Mouse (Mus musculus): ENCODE measurements around the gene Strip1. TPM values are rescaled to one million over a fixed set of nuclear protein-coding genes. Genes with fewer than 3 reads are reported as not detected.

Strip1 gene
- 45.0 and 46.4 TPM in 2 replicates for polyA plus RNA-seq (2015; fragmentation: Nextera tagmentation; extraction: Ambion mirVana)

GRCm38 (mm10) chr3:107631523-107631958, at the start of gene Strip1:
Gene Strip1 (minus strand): TSS chr3:107631694.
- Histone ChIP-seq H3K4me2 (peak within 1 kb of the TSS; percentile 77), H3K9me3 (replicated peaks) (no peaks in the 10 kb centered on the region), H3K27ac (peak within 1 kb of the TSS; percentile 94), H3K36me3 (peaks cover 28% of the 10 kb centered on the region), H3K9ac (peak within 1 kb of the TSS; percentile 93), H3K27me3 (no peaks in the 10 kb centered on the region), H3K4me3 (replicated peaks) (peak within 1 kb of the TSS; percentile 81), H3K4me1 (peaks cover 17% of the 10 kb centered on the region)
- peak; percentile 96 for ATAC-seq (replicated peaks; ENCODE audit: low FRiP score)
- under 1% methylated on average over 35 of the region's 35 CpGs for WGBS

GRCm38 (mm10) chr3:107680790-107681576, 49.5 kb upstream of the Strip1 start:
- 40% methylated on average over 7 of the region's 7 CpGs for WGBS

GRCm38 (mm10) chr3:107671509-107671908, 40.0 kb upstream of the Strip1 start:
- Histone ChIP-seq H3K9me3 (replicated peaks) (no peaks in the 10 kb centered on the region), H3K27ac (no peak overlapping the region), H3K36me3 (peaks cover 89% of the 10 kb centered on the region), H3K4me1 (no peaks in the 10 kb centered on the region), H3K27me3 (no peaks in the 10 kb centered on the region), H3K9ac (no peak overlapping the region), H3K4me3 (replicated peaks) (no peak overlapping the region), H3K4me2 (no peak overlapping the region)
- WGBS, result 92% methylated on average over 2 of the region's 2 CpGs
- ATAC-seq (replicated peaks; ENCODE audit: low FRiP score), result no peak

More at GRCm38 (mm10) chr3:107680790-107681576, 49.5 kb upstream of the Strip1 start:
- 0 out of 2 replicates have a peak overlapping the region, but pooled peaks have one; percentile 12 for H3K4me2 ChIP-seq
- H3K9me3 ChIP-seq (replicated peaks), result no peaks in the 10 kb centered on the region
- H3K27ac ChIP-seq, result peak overlapping the region; percentile 75
- no peak overlapping the region for H3K4me3 ChIP-seq (replicated peaks)
- H3K27me3 ChIP-seq, result no peaks in the 10 kb centered on the region
- ATAC-seq (replicated peaks; ENCODE audit: low FRiP score), result no peak; the same call in 1 of the 2 replicates
- H3K9ac ChIP-seq, result no peak overlapping the region
- peaks cover 17% of the 10 kb centered on the region for H3K36me3 ChIP-seq
- H3K4me1 ChIP-seq, result peaks cover 22% of the 10 kb centered on the region

- ATAC-seq (replicated peaks; ENCODE audit: low FRiP score), result no peak
- Histone ChIP-seq H3K9me3 (replicated peaks) (no peaks in the 10 kb centered on the region), H3K36me3 (peaks cover 91% of the 10 kb centered on the region), H3K4me3 (replicated peaks) (no peak overlapping the region), H3K9ac (no peak overlapping the region), H3K27me3 (no peaks in the 10 kb centered on the region), H3K4me1 (no peaks in the 10 kb centered on the region), H3K4me2 (no peak overlapping the region), H3K27ac (no peak overlapping the region)
- 89% methylated on average over 4 of the region's 4 CpGs for WGBS
These were observed 39.0 kb upstream of the Strip1 start for GRCm38 (mm10) chr3:107670500-107670899.

GRCm38 (mm10) chr3:107668786-107669185, 37.3 kb upstream of the Strip1 start:
- H3K9me3 ChIP-seq (replicated peaks), result no peaks in the 10 kb centered on the region
- H3K27ac ChIP-seq, result no peak overlapping the region
- no peak overlapping the region for H3K4me3 ChIP-seq (replicated peaks)
- 89% methylated on average over 7 of the region's 7 CpGs for whole genome bisulfite sequencing
- H3K4me1 ChIP-seq, result no peaks in the 10 kb centered on the region
- no peak overlapping the region for H3K4me2 ChIP-seq
- H3K36me3 ChIP-seq, result peaks cover 91% of the 10 kb centered on the region
- H3K9ac ChIP-seq, result no peak overlapping the region
- ATAC-seq (replicated peaks; ENCODE audit: low FRiP score), result no peak
- H3K27me3 ChIP-seq, result no peaks in the 10 kb centered on the region

GRCm38 (mm10) chr3:107667426-107667825, 35.9 kb upstream of the Strip1 start:
- H3K9me3 ChIP-seq (replicated peaks), result no peaks in the 10 kb centered on the region
- no peak overlapping the region for H3K4me3 ChIP-seq (replicated peaks)
- no peaks in the 10 kb centered on the region for H3K27me3 ChIP-seq
- no peak for ATAC-seq (replicated peaks; ENCODE audit: low FRiP score)
- H3K36me3 ChIP-seq, result peaks cover 96% of the 10 kb centered on the region
- H3K9ac ChIP-seq, result no peak overlapping the region
- H3K27ac ChIP-seq, result no peak overlapping the region
- 79% methylated on average over 6 of the region's 6 CpGs for WGBS
- no peaks in the 10 kb centered on the region for H3K4me1 ChIP-seq
- no peak overlapping the region for H3K4me2 ChIP-seq

- peaks cover 97% of the 10 kb centered on the region for H3K36me3 ChIP-seq
- ATAC-seq (replicated peaks; ENCODE audit: low FRiP score), result no peak
These were observed 33.1 kb upstream of the Strip1 start for GRCm38 (mm10) chr3:107664641-107665040.

GRCm38 (mm10) chr3:107659000-107659399, 27.5 kb upstream of the Strip1 start:
- H3K36me3 ChIP-seq, result peaks cover 56% of the 10 kb centered on the region
- no peaks in the 10 kb centered on the region for H3K4me1 ChIP-seq
- H3K9me3 ChIP-seq (replicated peaks), result no peaks in the 10 kb centered on the region
- no peaks in the 10 kb centered on the region for H3K27me3 ChIP-seq
- H3K27ac ChIP-seq, result no peak overlapping the region
- H3K4me2 ChIP-seq, result no peak overlapping the region
- H3K9ac ChIP-seq, result no peak overlapping the region
- no peak overlapping the region for H3K4me3 ChIP-seq (replicated peaks)
- WGBS, result 95% methylated on average over 1 of the region's 1 CpGs
- no peak for ATAC-seq (replicated peaks; ENCODE audit: low FRiP score)

More at GRCm38 (mm10) chr3:107664641-107665040, 33.1 kb upstream of the Strip1 start:
- H3K27me3 ChIP-seq, result no peaks in the 10 kb centered on the region
- no peak overlapping the region for H3K9ac ChIP-seq
- no peak overlapping the region for H3K4me3 ChIP-seq (replicated peaks)
- no peaks in the 10 kb centered on the region for H3K9me3 ChIP-seq (replicated peaks)
- H3K27ac ChIP-seq, result no peak overlapping the region
- WGBS, result 88% methylated on average over 1 of the region's 1 CpGs
- H3K4me2 ChIP-seq, result no peak overlapping the region
- H3K4me1 ChIP-seq, result no peaks in the 10 kb centered on the region

GRCm38 (mm10) chr3:107656888-107657287, 25.4 kb upstream of the Strip1 start:
- Histone ChIP-seq H3K4me2 (no peak overlapping the region), H3K9me3 (replicated peaks) (no peaks in the 10 kb centered on the region), H3K27ac (no peak overlapping the region), H3K36me3 (peaks cover 36% of the 10 kb centered on the region), H3K4me3 (replicated peaks) (no peak overlapping the region), H3K4me1 (no peaks in the 10 kb centered on the region), H3K9ac (no peak overlapping the region), H3K27me3 (no peaks in the 10 kb centered on the region)
- ATAC-seq (replicated peaks; ENCODE audit: low FRiP score), result no peak
- 75% methylated on average over 4 of the region's 4 CpGs for WGBS

GRCm38 (mm10) chr3:107656151-107656550, 24.7 kb upstream of the Strip1 start:
- no peak for ATAC-seq (replicated peaks; ENCODE audit: low FRiP score)
- H3K27me3 ChIP-seq, result no peaks in the 10 kb centered on the region
- H3K9ac ChIP-seq, result no peak overlapping the region
- no peak overlapping the region for H3K27ac ChIP-seq
- WGBS, result 92% methylated on average over 2 of the region's 2 CpGs
- H3K9me3 ChIP-seq (replicated peaks), result no peaks in the 10 kb centered on the region
- peaks cover 30% of the 10 kb centered on the region for H3K36me3 ChIP-seq
- no peak overlapping the region for H3K4me2 ChIP-seq
- no peaks in the 10 kb centered on the region for H3K4me1 ChIP-seq
- no peak overlapping the region for H3K4me3 ChIP-seq (replicated peaks)

GRCm38 (mm10) chr3:107655491-107655890, 24.0 kb upstream of the Strip1 start:
- H3K4me1 ChIP-seq, result no peaks in the 10 kb centered on the region
- H3K9me3 ChIP-seq (replicated peaks), result no peaks in the 10 kb centered on the region
- H3K9ac ChIP-seq, result no peak overlapping the region
- H3K4me2 ChIP-seq, result no peak overlapping the region
- 41% methylated on average over 3 of the region's 3 CpGs for WGBS
- peaks cover 23% of the 10 kb centered on the region for H3K36me3 ChIP-seq
- 0 out of 2 replicates have a peak, but pooled peaks have one; percentile 54 for ATAC-seq (replicated peaks; ENCODE audit: low FRiP score)
- no peak overlapping the region for H3K27ac ChIP-seq
- no peak overlapping the region for H3K4me3 ChIP-seq (replicated peaks)
- H3K27me3 ChIP-seq, result no peaks in the 10 kb centered on the region

GRCm38 (mm10) chr3:107654861-107655260, 23.4 kb upstream of the Strip1 start:
- Histone ChIP-seq H3K9me3 (replicated peaks) (no peaks in the 10 kb centered on the region), H3K9ac (no peak overlapping the region), H3K36me3 (peaks cover 17% of the 10 kb centered on the region), H3K4me2 (no peak overlapping the region), H3K27me3 (no peaks in the 10 kb centered on the region), H3K27ac (no peak overlapping the region), H3K4me3 (replicated peaks) (no peak overlapping the region), H3K4me1 (no peaks in the 10 kb centered on the region)
- ATAC-seq (replicated peaks; ENCODE audit: low FRiP score), result no peak
- WGBS, result 83% methylated on average over 3 of the region's 3 CpGs

All from kidney, embryonic 15.5 days (tissue).